Mouse (Mus musculus) liver, postnatal 0 days (tissue): Measurements from ENCODE around the gene Mlx. TPM values are rescaled to one million over a fixed set of nuclear protein-coding genes. Genes with fewer than 3 reads are reported as not detected.

ENCODE experiments used
- ATAC-seq: fragments of 200-750 bp; cut with Nextera tagmentation; 2 replicates; pipeline ENCODE4 v1.8.0; 2017; ENCODE audit warnings: mild to moderate bottlenecking, moderate library complexity
- DNase-seq: peaks from one replicate; pipeline ENCODE4 v3.0.0-alpha.2; 2016
- H3K27ac ChIP-seq: fragments of 300-500 bp; sonication (generic); 2 replicates; pipeline ENCODE4 v1.5.1; 2014; ENCODE audit warnings: antibody characterized with exemption, moderate library complexity, mild to moderate bottlenecking, low read depth
- H3K27me3 ChIP-seq: fragments of 300-500 bp; sonication (generic); 2 replicates; pipeline ENCODE4 v1.6.1; 2014; ENCODE audit warnings: low read length, control low read depth, mixed read lengths; ENCODE audit not compliant: insufficient read depth
- H3K36me3 ChIP-seq: fragments of 300-500 bp; sonication (generic); replicated peaks from 2 replicates; pipeline ENCODE4 v1.6.1; 2014; ENCODE audit warnings: mild to moderate bottlenecking, control low read depth, low read length, moderate library complexity, mixed read lengths; ENCODE audit not compliant: insufficient read depth
- H3K4me1 ChIP-seq: fragments of 300-500 bp; sonication (generic); 2 replicates; pipeline ENCODE4 v1.6.1; 2014; ENCODE audit warnings: antibody characterized with exemption, mild to moderate bottlenecking, control low read depth; ENCODE audit not compliant: insufficient read depth
- H3K4me2 ChIP-seq: fragments of 300-500 bp; sonication (generic); 2 replicates; pipeline ENCODE4 v1.6.1; 2014; ENCODE audit warnings: low read depth, mild to moderate bottlenecking, low read length, moderate library complexity, mixed read lengths
- H3K4me3 ChIP-seq: fragments of 300-500 bp; sonication (generic); 2 replicates; pipeline ENCODE4 v1.5.1; 2014; ENCODE audit warnings: low read depth, low read length
- H3K9ac ChIP-seq: fragments of 300-500 bp; sonication (generic); replicated peaks from 2 replicates; pipeline ENCODE4 v1.6.1; 2014; ENCODE audit warnings: mild to moderate bottlenecking, moderate library complexity
- H3K9me3 ChIP-seq: fragments of 300-500 bp; sonication (generic); 2 replicates; pipeline ENCODE4 v1.6.1; 2016; ENCODE audit warnings: mild to moderate bottlenecking, control low read depth, low read length, mixed read lengths
- CTCF ChIP-seq: sonication (generic); IDR thresholded peaks from 2 replicates; pipeline ENCODE4 v1.5.1; 2016; ENCODE audit warnings: antibody characterized with exemption, low read depth
- EP300 ChIP-seq: IDR thresholded peaks from 2 replicates; pipeline ENCODE4 v1.6.1; 2016; ENCODE audit warnings: antibody characterized with exemption, low read depth, mild to moderate bottlenecking
- WGBS: fragments of 180-500 bp; shearing (Covaris S2); extraction: QIAGEN DNeasy Blood & Tissue Kit; methylation state at CpG from one replicate; pipeline ENCODE4 v1.1.7; 2014; ENCODE audit not compliant: insufficient replicate concordance; 5-methylcytosine and 5-hydroxymethylcytosine counted together
- polyA plus RNA-seq: library from polyadenylated mRNA; unstranded; fragments of >200 nt; fragmentation: Nextera tagmentation; extraction: Ambion mirVana; gene quantifications from 2 replicates; pipeline ENCODE4 v1.2.1, GENCODE M21; 2015

Gene Mlx
- polyA plus RNA-seq, 1 experiment from 2014 or later: 24.1 TPM

GRCm38 (mm10) chr11:101080421-101080820, 6.7 kb upstream of the Mlx start:
- Histone ChIP-seq H3K9ac (no peak overlapping the region), H3K27me3 (peaks cover 26% of the 10 kb centered on the region), H3K27ac (no peak overlapping the region), H3K4me1 (peaks cover 28% of the 10 kb centered on the region), H3K9me3 (no peaks in the 10 kb centered on the region), H3K4me2 (no peak overlapping the region), H3K36me3 (peaks cover 19% of the 10 kb centered on the region), H3K4me3 (no peak overlapping the region)
- no peak for ATAC-seq
- DNase-seq: no peak
- 68% methylated on average over 5 of the region's 5 CpGs for WGBS
- no peak for TF ChIP-seq EP300
- TF ChIP-seq CTCF: no peak

DNA sequence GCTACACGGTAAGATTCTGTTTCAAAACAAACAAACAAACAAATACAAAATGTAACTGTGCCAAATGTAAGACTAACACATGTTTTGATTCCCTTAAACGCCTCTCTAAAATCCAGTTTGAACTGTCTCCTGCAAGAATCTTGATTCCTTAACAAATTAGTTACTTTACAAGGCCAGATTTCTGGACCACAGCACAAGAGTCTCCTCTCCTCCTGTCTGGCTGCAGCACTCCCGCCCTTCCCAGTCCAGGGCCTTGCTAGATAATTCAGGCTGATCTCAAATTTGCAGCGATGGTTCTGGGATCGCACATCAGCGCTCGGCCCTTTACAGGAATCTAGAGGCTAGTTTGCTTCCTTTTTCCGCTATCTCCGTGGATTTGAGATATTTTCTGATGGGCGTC, 5.4 kb upstream of the Mlx start:
- H3K27ac ChIP-seq: peak overlapping the region; percentile 93
- peak overlapping the region; percentile 86 for H3K9ac ChIP-seq
- 9% methylated on average over 10 of the region's 10 CpGs for WGBS
- H3K4me3 ChIP-seq: peak overlapping the region; percentile 65
- TF ChIP-seq EP300 (no peak), CTCF (no peak)
- H3K36me3 ChIP-seq: peaks cover 19% of the 10 kb centered on the region
- H3K4me1 ChIP-seq: peaks cover 37% of the 10 kb centered on the region
- no peak for DNase-seq
- ATAC-seq: no peak
- H3K27me3 ChIP-seq: peaks cover 26% of the 10 kb centered on the region
- H3K9me3 ChIP-seq: no peaks in the 10 kb centered on the region
- H3K4me2 ChIP-seq: peak overlapping the region; percentile 88

DNA sequence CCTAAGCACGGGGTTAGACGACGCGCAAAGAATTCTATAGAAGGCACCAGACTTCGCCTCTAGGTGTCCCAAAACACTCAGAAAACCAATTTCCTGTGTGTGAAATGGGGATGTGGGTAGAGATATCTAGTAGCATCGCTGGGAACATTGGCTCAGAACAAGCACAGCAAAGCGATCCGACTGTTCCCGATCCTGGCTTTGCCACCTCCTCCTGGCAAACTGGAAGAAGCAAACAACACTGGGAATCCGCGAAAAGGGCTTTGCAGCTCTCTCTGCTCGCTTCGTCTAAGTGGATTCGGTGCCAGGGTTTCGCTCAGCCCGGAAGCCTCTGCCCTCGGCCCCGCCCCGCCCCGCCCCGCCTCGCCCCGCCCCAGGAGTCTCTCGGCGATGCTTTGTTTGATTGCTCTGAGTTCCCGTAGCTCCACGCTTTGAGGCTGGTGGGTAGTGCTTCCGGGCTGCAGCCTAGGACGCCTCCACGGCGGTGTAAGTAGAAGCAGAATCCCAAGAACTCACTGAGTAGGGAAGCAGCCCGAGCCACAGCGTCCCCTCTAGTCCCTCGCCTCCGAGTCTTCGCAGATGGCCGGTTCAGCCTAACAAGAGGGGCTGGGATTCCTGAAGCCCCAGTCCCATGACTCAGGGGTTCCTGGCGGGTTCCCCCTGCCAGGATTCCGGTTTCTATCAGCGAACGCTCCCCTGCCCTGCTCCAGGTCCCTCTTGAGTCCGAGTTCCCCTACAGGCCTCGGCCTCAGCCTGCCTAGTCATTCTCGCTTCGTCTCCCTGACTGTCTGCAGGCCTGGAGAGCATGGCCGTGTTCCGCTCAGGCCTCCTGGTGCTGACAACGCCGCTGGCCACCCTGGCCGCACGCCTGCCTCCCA, 4.6 kb upstream of the Mlx start, which contains the start of gene Coasy:
Coasy (plus strand) TSS at position 358 of the 875 bp plus-strand sequence.
- peaks cover 26% of the 10 kb centered on the region for H3K27me3 ChIP-seq
- no peaks in the 10 kb centered on the region for H3K9me3 ChIP-seq
- peak within 1 kb of the TSS; percentile 88 for H3K4me2 ChIP-seq
- H3K9ac ChIP-seq: peak within 1 kb of the TSS; percentile 86
- peak within 1 kb of the TSS; percentile 93 for H3K27ac ChIP-seq
- under 1% methylated on average over 48 of the region's 51 CpGs for WGBS
- TF ChIP-seq EP300 (peak; percentile 7; the same call in 1 of the 2 replicates), CTCF (peak; percentile 69)
- ATAC-seq: peak; percentile 87
- H3K36me3 ChIP-seq: peaks cover 17% of the 10 kb centered on the region
- H3K4me1 ChIP-seq: peaks cover 40% of the 10 kb centered on the region
- peak; percentile 94 for DNase-seq
- H3K4me3 ChIP-seq: peak within 1 kb of the TSS; percentile 65

- TF ChIP-seq EP300: no peak
- TF ChIP-seq CTCF: no peak
- Histone ChIP-seq H3K9me3 (no peaks in the 10 kb centered on the region), H3K27me3 (peaks cover 23% of the 10 kb centered on the region), H3K27ac (peak overlapping the region; percentile 93), H3K9ac (peak overlapping the region; percentile 86), H3K4me1 (peaks cover 47% of the 10 kb centered on the region), H3K36me3 (peaks cover 17% of the 10 kb centered on the region), H3K4me2 (peak overlapping the region; percentile 88), H3K4me3 (peak overlapping the region; percentile 65)
- WGBS: 22% methylated on average over 19 of the region's 19 CpGs
- ATAC-seq: peak; percentile 23
- DNase-seq: peak; percentile 67
These were observed 3.9 kb upstream of the Mlx start for GRCm38 (mm10) chr11:101083083-101083697.

DNA sequence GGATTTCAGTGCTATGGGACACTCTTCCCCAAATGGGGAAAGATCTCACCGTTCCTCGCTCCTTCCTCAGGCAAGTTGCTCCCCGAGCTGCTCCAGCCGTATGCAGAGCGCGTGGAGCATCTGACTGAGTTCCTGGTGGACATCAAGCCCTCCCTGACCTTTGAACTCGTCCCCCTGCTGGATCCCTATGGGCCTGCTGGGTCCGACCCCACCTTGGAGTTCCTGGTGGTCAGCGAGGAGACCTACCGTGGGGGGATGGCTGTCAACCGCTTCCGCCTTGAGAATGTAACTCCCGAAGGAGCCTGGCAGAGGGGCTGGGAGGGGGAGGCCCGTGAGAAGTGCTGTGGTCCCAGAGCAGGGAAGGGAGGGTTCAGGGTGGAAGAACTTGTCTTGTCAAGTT, 2.8 kb upstream of the Mlx start:
- DNase-seq (no peak), ATAC-seq (no peak)
- H3K27me3 ChIP-seq: peaks cover 13% of the 10 kb centered on the region
- no peaks in the 10 kb centered on the region for H3K9me3 ChIP-seq
- H3K4me3 ChIP-seq: no peak overlapping the region
- H3K36me3 ChIP-seq: peaks cover 23% of the 10 kb centered on the region
- H3K27ac ChIP-seq: peak overlapping the region; percentile 93; the same call in 1 of the 2 replicates
- 83% methylated on average over 14 of the region's 14 CpGs for WGBS
- no peak for TF ChIP-seq EP300
- TF ChIP-seq CTCF: no peak
- no peak overlapping the region; the same call in 1 of the 2 replicates for H3K9ac ChIP-seq
- peak overlapping the region; percentile 88 for H3K4me2 ChIP-seq
- H3K4me1 ChIP-seq: peaks cover 49% of the 10 kb centered on the region

GRCm38 (mm10) chr11:101084811-101085210, 2.3 kb upstream of the Mlx start:
- Histone ChIP-seq H3K9me3 (no peaks in the 10 kb centered on the region), H3K4me1 (peaks cover 46% of the 10 kb centered on the region), H3K4me3 (no peak overlapping the region), H3K27me3 (peaks cover 7% of the 10 kb centered on the region), H3K4me2 (no peak overlapping the region), H3K36me3 (peaks cover 29% of the 10 kb centered on the region), H3K9ac (no peak overlapping the region), H3K27ac (no peak overlapping the region)
- TF ChIP-seq EP300 (no peak), CTCF (no peak)
- 91% methylated on average over 12 of the region's 12 CpGs for WGBS
- no peak for DNase-seq
- ATAC-seq: no peak
